Mouse (Mus musculus) right cerebral cortex, postnatal 4 days (tissue): ENCODE results near the gene H2afx.
"Not testable (repeated sequence)": the region's sequence is repeated elsewhere in the genome, so short reads cannot be mapped to it uniquely, and the experiment has no call there.

ENCODE experiments used
- DNase-seq: peaks from one replicate; pipeline ENCODE4 v3.0.0-alpha.2; 2022

Gene H2afx

DNA sequence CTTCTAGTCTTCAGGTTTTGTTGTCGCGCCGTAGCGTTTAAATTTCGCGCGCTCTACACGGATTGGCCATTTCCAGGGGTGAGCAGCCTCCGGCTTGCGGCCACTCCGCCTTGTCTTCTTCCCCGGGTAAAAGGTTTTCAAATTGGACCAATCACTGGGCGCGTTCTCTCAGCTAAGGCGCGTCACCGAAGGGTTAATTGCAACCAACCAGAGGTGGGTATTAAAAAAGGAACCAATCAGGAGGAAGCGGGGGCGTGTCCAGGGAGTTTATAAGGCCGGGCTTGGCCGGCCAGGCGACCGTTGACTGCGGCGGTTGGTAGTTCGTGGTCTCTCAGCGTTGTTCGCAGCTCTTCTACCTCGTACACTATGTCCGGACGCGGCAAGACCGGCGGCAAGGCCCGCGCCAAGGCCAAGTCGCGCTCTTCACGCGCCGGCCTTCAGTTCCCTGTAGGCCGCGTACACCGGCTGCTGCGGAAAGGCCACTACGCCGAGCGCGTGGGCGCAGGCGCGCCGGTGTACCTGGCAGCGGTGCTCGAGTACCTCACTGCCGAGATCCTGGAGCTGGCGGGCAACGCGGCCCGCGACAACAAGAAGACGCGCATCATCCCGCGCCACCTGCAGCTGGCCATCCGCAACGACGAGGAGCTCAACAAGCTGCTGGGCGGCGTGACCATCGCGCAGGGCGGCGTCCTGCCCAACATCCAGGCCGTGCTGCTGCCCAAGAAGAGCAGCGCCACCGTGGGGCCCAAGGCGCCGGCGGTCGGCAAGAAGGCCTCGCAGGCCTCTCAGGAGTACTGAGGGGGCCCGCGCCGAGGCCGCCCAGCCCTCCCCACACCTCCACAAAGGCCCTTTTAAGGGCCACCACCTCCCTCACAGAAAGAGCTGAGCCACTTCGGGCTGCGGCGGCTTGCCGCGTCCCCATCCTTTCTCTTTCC lies at the start of gene H2afx:
Gene H2afx, plus strand, starts transcription at position 299 of the 935 bp plus-strand sequence.
- DNase-seq, result peak; percentile 91

DNA sequence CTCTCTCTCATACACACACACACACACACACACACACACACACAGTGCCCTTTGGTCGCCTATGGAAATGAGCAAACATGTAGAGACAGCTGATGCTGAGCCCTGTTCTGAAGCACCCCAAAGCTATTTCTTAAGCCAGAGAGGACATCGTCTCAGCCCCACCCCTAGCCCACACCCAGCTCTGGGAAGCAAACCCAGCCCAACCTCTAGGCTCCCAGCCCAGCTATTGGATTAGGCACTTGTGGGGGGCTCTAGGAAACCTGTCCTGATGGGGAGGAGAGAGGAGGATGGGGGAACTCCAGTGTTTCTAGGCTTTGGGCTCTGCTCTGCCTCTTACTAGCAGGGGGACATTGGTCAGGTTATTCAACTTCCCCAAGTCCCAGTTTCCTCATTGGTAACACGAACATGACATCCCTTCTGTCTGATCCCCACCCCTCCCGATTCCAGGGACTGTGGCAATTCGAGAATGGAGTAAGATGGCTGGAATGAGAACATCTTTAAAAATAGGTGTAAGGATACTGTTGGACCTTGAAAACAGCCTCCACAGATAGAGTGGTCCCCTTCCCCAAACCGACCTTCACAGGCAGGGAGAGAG lies 48.1 kb upstream of the H2afx start:
- DNase-seq, result no peak

GRCm38 (mm10) chr9:44287003-44287400 lies 47.5 kb upstream of the H2afx start:
- DNase-seq, result no peak

GRCm38 (mm10) chr9:44287401-44288075 lies 47.0 kb upstream of the H2afx start:
- DNase-seq, result peak; percentile 52

DNA sequence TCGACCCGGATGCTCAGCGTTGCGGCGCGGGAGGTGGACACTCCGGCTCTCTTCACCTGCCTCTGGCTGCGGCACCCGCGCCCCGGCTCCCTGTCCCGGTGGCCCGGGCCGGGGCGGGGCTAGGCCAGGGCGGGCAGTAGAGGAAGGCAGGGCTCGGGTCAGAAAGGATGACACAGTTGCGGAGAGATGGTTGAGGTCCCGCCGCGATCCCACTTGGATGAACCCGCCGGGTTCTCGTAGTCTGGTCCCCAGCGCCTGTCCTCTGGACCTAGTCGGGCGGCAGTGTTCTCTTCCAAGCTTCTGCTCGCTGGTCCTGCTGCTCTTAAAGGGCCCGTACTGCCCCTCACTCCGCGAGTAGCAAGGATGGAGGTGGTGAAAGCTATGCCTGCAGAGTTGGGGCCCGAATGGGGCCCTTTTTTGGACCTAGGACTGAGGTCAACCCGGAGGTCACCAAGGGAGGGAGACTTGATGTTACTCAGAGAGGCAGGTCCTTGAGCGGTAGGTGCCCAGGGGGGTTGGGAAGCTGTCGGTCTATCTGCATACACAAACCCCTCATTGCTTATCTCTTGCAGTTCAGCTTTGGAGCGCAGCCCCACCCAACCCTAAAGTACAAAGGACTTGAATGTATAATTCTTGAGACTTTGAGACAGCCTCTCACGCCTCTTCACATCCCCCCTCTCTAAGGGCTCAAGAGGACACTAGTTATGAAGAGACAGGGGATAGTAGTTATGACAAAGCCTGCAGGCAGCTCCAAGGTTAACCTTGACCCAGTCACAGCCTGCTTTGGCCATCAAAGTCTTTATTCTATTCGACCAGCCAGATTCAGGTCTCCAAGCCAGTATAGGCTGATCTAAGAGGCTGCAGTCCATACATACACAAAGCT lies 46.2 kb upstream of the H2afx start, which contains the start of gene Abcg4:
Gene Abcg4, minus strand, starts transcription at position 540 of the 883 bp plus-strand sequence.
- peak; percentile 51 for DNase-seq

- no peak for DNase-seq
Observed at GRCm38 (mm10) chr9:44288959-44289291, 45.6 kb upstream of the H2afx start.

GRCm38 (mm10) chr9:44292490-44292889 lies 42.0 kb upstream of the H2afx start:
- DNase-seq, result peak; percentile 43

- not testable (repeated sequence) for DNase-seq
Observed at GRCm38 (mm10) chr9:44300001-44300400, 34.5 kb upstream of the H2afx start.

DNA sequence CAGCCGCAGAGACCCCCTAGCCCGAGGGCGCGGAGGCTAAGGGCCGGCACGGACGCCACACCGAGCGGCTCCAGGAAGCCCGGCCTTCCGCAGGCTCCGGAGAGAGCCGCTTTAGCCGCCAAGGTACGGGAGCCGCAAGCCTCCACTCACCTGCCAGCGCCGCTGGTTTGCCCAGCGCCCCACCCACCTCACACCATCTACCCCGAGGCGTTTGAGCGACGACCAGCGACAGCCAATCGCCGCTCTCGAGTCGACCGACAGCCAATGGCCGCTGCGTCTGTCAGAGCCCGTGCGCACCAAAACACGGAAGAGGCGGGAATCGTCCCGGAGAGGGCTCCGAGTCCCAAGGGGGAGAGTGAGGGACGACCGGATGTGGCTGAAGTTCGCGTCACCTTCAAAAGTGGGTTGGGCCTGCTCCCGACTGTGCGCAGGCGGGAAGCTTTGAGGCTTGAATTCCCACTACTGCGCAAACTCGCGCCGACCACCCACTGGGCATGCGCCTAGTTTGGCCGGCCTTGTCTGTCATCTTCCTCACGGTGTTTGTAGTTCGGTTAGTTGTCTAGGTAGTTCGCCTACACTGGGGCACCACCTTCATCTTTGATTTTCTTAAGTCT lies 28.9 kb upstream of the H2afx start, which contains the start of gene Hinfp:
Gene Hinfp, minus strand, starts transcription at position 206 of the 614 bp plus-strand sequence.
- peak; percentile 93 for DNase-seq

DNA sequence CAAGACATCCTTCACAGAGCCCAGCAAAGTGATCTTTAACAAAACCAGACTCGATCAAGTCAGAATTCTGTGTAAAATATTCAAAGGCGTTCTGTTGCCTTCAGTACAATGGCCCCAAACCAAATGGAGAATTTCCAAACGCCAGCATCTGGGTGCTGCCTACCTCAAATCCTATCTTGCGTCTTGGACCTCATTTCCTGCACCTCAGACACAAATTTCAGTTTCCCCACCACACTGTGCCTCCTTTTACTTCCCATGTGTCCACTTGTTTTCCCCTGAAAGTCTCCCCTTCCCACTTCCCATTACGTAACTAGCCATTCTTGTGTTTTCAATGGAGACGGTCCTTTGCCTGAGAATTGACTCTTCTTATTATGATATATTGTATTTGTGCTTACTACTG lies 28.0 kb upstream of the H2afx start:
- DNase-seq, result no peak

DNA sequence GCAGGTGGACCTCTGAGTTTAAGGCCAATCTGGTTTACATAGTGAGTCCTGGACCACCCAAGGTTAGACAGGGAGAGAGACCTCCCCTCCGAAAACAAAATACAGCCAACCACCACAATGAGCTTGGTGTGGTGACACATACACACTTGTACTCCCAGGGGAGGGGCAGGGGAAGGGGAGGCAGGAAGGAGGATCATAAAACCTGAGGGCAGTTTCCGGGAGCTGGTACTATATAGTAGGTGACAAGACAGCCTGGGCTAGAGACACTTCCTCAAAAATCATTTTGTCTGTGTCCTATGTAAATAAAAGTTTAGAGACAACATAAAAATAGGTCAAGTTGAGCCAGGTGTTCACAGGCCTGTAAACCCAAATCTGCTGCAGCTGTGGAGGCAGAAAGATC lies 27.2 kb upstream of the H2afx start:
- DNase-seq, result no peak

DNA sequence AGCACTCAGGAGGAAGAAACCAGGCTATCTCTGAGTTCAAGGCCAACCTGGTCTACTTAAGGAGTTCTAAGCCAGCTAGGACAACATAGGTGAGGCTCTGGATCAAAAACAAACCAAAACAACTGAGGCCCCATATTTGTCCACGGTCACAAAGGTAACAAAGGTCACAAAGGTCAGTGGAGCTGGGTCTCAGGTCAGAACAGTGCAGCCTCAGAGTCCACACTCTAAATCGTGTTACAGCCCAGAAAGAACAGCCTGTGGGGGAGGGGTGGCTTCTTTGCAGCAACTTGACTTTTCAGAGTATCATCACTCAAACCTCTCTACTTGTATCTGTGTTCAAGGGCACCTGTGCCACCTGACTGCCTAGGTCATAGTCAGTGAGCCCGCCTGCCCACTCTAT lies 24.7 kb upstream of the H2afx start:
- no peak for DNase-seq

DNA sequence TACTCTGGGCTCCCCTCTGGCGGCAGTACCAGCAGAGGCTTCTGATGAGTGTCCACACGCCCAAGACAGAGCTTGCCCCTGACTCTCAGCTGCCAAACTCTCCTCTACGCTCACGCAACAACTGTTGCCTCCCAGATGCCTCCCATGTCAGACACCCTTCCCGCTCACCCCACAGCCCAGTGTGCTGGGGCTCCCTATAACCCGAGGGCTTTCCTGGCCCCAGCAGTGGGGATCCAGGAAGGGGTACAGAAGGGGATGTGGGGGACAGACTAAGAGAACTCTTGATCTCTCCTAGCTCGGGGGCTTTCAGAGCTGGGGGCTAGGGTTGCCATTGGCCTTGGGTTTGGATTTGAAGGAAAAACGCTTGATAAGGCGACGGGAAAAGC lies 23.8 kb upstream of the H2afx start:
- no peak for DNase-seq

GRCm38 (mm10) chr9:44311136-44312134 lies 23.1 kb upstream of the H2afx start:
- DNase-seq, result no peak

DNA sequence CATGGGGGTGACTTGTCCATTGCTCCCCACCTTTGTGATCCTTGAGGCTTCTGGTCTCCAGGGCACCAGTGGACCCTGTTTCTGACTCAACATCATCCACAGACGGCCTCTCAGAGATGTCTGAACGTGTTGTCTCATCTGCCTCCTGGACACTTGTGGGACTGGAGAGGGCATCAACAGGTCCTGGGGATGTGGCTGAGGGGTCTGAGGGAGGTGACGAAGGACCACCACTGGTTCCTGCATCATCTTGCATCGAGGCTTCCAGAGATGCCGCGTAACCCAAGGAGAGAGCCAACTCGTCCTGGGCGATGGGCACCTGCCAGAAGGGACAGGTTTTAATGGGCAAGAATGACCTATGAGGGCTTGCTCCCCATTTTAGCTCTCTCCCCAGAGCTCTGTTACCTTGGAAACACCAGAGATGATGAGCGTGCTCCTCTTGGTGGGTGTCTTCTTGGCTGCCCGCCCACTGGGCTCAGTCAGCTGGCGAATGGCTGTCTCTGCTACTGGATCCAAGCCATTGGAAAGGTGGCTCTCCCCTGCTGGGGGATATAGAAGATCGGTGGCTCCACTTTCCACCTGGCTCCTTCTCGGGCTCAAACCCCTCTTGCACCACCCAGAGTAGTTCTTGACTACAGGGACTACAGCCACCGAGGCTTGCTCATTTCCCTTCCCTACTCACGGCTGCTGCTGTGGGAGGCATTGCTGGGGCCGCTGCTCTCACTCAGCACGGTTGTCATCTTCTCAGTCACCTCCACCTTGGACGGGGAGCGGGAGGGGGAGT lies 20.8 kb upstream of the H2afx start:
- peak; percentile 55 for DNase-seq

GRCm38 (mm10) chr9:44314257-44314547 lies 20.3 kb upstream of the H2afx start:
- no peak for DNase-seq

GRCm38 (mm10) chr9:44314910-44315309 lies 19.6 kb upstream of the H2afx start:
- no peak for DNase-seq

GRCm38 (mm10) chr9:44317452-44317851 lies 17.0 kb upstream of the H2afx start:
- no peak for DNase-seq

GRCm38 (mm10) chr9:44318076-44318825 lies 16.2 kb upstream of the H2afx start:
- no peak for DNase-seq

DNA sequence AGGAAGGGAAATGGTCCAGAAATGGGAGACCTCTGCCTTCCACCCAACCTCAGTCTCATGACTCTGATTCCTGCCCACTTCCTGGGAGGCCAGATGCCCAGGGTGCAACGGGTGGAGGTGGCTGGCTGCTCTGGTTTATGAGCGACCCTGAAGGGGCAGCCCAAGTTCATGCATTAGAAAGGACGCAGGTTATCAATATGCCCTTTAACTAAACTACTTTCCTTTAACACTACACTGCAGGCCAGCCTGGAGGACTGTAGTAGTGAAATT lies 15.7 kb upstream of the H2afx start:
- DNase-seq, result no peak
